Mouse (Mus musculus): ENCODE results near the gene Utp20. TPM values are rescaled to one million over a fixed set of nuclear protein-coding genes. Genes with fewer than 3 reads are reported as not detected.

The Utp20 gene
- polyA plus RNA-seq, 1 experiment from 2014 or later, result 13.3 TPM

GRCm38 (mm10) chr10:88719618-88720017, 107.0 kb downstream of the Utp20 start:
- Histone ChIP-seq H3K36me3 (ENCODE audit: control insufficient read depth, insufficient read depth, low read length) (no peaks in the 10 kb centered on the region), H3K27me3 (ENCODE audit: control insufficient read depth, insufficient read depth, low read length) (no peaks in the 10 kb centered on the region), H3K27ac (ENCODE audit: low read depth, low read length) (no peak overlapping the region), H3K4me2 (no peak overlapping the region), H3K9ac (ENCODE audit: low read depth, low read length) (no peak overlapping the region), H3K4me1 (ENCODE audit: control insufficient read depth, insufficient read depth, low read length) (no peaks in the 10 kb centered on the region), H3K4me3 (ENCODE audit: low read depth, low read length) (no peak overlapping the region), H3K9me3 (replicated peaks; ENCODE audit: control insufficient read depth, low read length) (no peaks in the 10 kb centered on the region)
- 70% methylated on average over 1 of the region's 1 CpGs for whole genome bisulfite sequencing (ENCODE audit: insufficient replicate concordance)
- ATAC-seq (replicated peaks; ENCODE audit: insufficient number of reproducible peaks, low FRiP score, low TSS enrichment), result no peak

- Histone ChIP-seq H3K4me2 (no peak overlapping the region), H3K4me1 (ENCODE audit: control insufficient read depth, insufficient read depth, low read length) (no peaks in the 10 kb centered on the region), H3K36me3 (ENCODE audit: control insufficient read depth, insufficient read depth, low read length) (no peaks in the 10 kb centered on the region), H3K9me3 (replicated peaks; ENCODE audit: control insufficient read depth, low read length) (no peaks in the 10 kb centered on the region), H3K4me3 (ENCODE audit: low read depth, low read length) (no peak overlapping the region), H3K9ac (ENCODE audit: low read depth, low read length) (no peak overlapping the region), H3K27me3 (ENCODE audit: control insufficient read depth, insufficient read depth, low read length) (no peaks in the 10 kb centered on the region), H3K27ac (ENCODE audit: low read depth, low read length) (no peak overlapping the region)
- ATAC-seq (replicated peaks; ENCODE audit: insufficient number of reproducible peaks, low FRiP score, low TSS enrichment), result no peak
- WGBS (ENCODE audit: insufficient replicate concordance), result 39% methylated on average over 2 of the region's 2 CpGs
Measured at GRCm38 (mm10) chr10:88717756-88718025, 108.9 kb downstream of the Utp20 start.

- no peak overlapping the region for H3K27ac ChIP-seq (ENCODE audit: low read depth, low read length)
- WGBS (ENCODE audit: insufficient replicate concordance), result 51% methylated on average over 13 of the region's 13 CpGs
- no peaks in the 10 kb centered on the region for H3K9me3 ChIP-seq (replicated peaks; ENCODE audit: control insufficient read depth, low read length)
- no peaks in the 10 kb centered on the region for H3K27me3 ChIP-seq (ENCODE audit: control insufficient read depth, insufficient read depth, low read length)
- no peak overlapping the region for H3K9ac ChIP-seq (ENCODE audit: low read depth, low read length)
- no peak for ATAC-seq (replicated peaks; ENCODE audit: insufficient number of reproducible peaks, low FRiP score, low TSS enrichment)
- no peak overlapping the region for H3K4me3 ChIP-seq (ENCODE audit: low read depth, low read length)
- H3K4me2 ChIP-seq, result no peak overlapping the region
- H3K36me3 ChIP-seq (ENCODE audit: control insufficient read depth, insufficient read depth, low read length), result no peaks in the 10 kb centered on the region
- no peaks in the 10 kb centered on the region for H3K4me1 ChIP-seq (ENCODE audit: control insufficient read depth, insufficient read depth, low read length)
Measured at GRCm38 (mm10) chr10:88716986-88717755, 109.4 kb downstream of the Utp20 start.

GRCm38 (mm10) chr10:88715621-88716020, 111.0 kb downstream of the Utp20 start:
- no peaks in the 10 kb centered on the region for H3K36me3 ChIP-seq (ENCODE audit: control insufficient read depth, insufficient read depth, low read length)
- H3K9me3 ChIP-seq (replicated peaks; ENCODE audit: control insufficient read depth, low read length), result no peaks in the 10 kb centered on the region
- H3K4me3 ChIP-seq (ENCODE audit: low read depth, low read length), result no peak overlapping the region
- no peak overlapping the region for H3K27ac ChIP-seq (ENCODE audit: low read depth, low read length)
- no peak for ATAC-seq (replicated peaks; ENCODE audit: insufficient number of reproducible peaks, low FRiP score, low TSS enrichment)
- H3K4me2 ChIP-seq, result no peak overlapping the region
- H3K4me1 ChIP-seq (ENCODE audit: control insufficient read depth, insufficient read depth, low read length), result no peaks in the 10 kb centered on the region
- H3K9ac ChIP-seq (ENCODE audit: low read depth, low read length), result no peak overlapping the region
- 79% methylated on average over 6 of the region's 6 CpGs for WGBS (ENCODE audit: insufficient replicate concordance)
- H3K27me3 ChIP-seq (ENCODE audit: control insufficient read depth, insufficient read depth, low read length), result no peaks in the 10 kb centered on the region

- Histone ChIP-seq H3K9ac (ENCODE audit: low read depth, low read length) (no peak overlapping the region), H3K9me3 (replicated peaks; ENCODE audit: control insufficient read depth, low read length) (no peaks in the 10 kb centered on the region), H3K27me3 (ENCODE audit: control insufficient read depth, insufficient read depth, low read length) (no peaks in the 10 kb centered on the region), H3K36me3 (ENCODE audit: control insufficient read depth, insufficient read depth, low read length) (no peaks in the 10 kb centered on the region), H3K4me1 (ENCODE audit: control insufficient read depth, insufficient read depth, low read length) (no peaks in the 10 kb centered on the region), H3K27ac (ENCODE audit: low read depth, low read length) (no peak overlapping the region), H3K4me3 (ENCODE audit: low read depth, low read length) (no peak overlapping the region), H3K4me2 (no peak overlapping the region)
- 79% methylated on average over 4 of the region's 4 CpGs for WGBS (ENCODE audit: insufficient replicate concordance)
- ATAC-seq (replicated peaks; ENCODE audit: insufficient number of reproducible peaks, low FRiP score, low TSS enrichment), result no peak
Measured at GRCm38 (mm10) chr10:88714744-88715143, 111.9 kb downstream of the Utp20 start.

GRCm38 (mm10) chr10:88712359-88712758, 114.2 kb downstream of the Utp20 start:
- Histone ChIP-seq H3K27ac (ENCODE audit: low read depth, low read length) (no peak overlapping the region), H3K4me2 (no peak overlapping the region), H3K27me3 (ENCODE audit: control insufficient read depth, insufficient read depth, low read length) (no peaks in the 10 kb centered on the region), H3K9me3 (replicated peaks; ENCODE audit: control insufficient read depth, low read length) (no peaks in the 10 kb centered on the region), H3K4me3 (ENCODE audit: low read depth, low read length) (no peak overlapping the region), H3K4me1 (ENCODE audit: control insufficient read depth, insufficient read depth, low read length) (no peaks in the 10 kb centered on the region), H3K36me3 (ENCODE audit: control insufficient read depth, insufficient read depth, low read length) (no peaks in the 10 kb centered on the region), H3K9ac (ENCODE audit: low read depth, low read length) (no peak overlapping the region)
- 69% methylated on average over 6 of the region's 6 CpGs for WGBS (ENCODE audit: insufficient replicate concordance)
- no peak for ATAC-seq (replicated peaks; ENCODE audit: insufficient number of reproducible peaks, low FRiP score, low TSS enrichment)

GRCm38 (mm10) chr10:88708671-88709523, 117.7 kb downstream of the Utp20 start:
- 57% methylated on average over 10 of the region's 10 CpGs for WGBS (ENCODE audit: insufficient replicate concordance)
- Histone ChIP-seq H3K9ac (ENCODE audit: low read depth, low read length) (no peak overlapping the region), H3K27me3 (ENCODE audit: control insufficient read depth, insufficient read depth, low read length) (no peaks in the 10 kb centered on the region), H3K4me3 (ENCODE audit: low read depth, low read length) (no peak overlapping the region), H3K9me3 (replicated peaks; ENCODE audit: control insufficient read depth, low read length) (no peaks in the 10 kb centered on the region), H3K4me2 (no peak overlapping the region), H3K4me1 (ENCODE audit: control insufficient read depth, insufficient read depth, low read length) (no peaks in the 10 kb centered on the region), H3K36me3 (ENCODE audit: control insufficient read depth, insufficient read depth, low read length) (no peaks in the 10 kb centered on the region), H3K27ac (ENCODE audit: low read depth, low read length) (no peak overlapping the region)
- ATAC-seq (replicated peaks; ENCODE audit: insufficient number of reproducible peaks, low FRiP score, low TSS enrichment), result no peak

- Histone ChIP-seq H3K36me3 (ENCODE audit: control insufficient read depth, insufficient read depth, low read length) (no peaks in the 10 kb centered on the region), H3K9me3 (replicated peaks; ENCODE audit: control insufficient read depth, low read length) (no peaks in the 10 kb centered on the region), H3K27me3 (ENCODE audit: control insufficient read depth, insufficient read depth, low read length) (no peaks in the 10 kb centered on the region), H3K4me2 (no peak overlapping the region), H3K27ac (ENCODE audit: low read depth, low read length) (no peak overlapping the region), H3K4me1 (ENCODE audit: control insufficient read depth, insufficient read depth, low read length) (no peaks in the 10 kb centered on the region), H3K4me3 (ENCODE audit: low read depth, low read length) (no peak overlapping the region), H3K9ac (ENCODE audit: low read depth, low read length) (no peak overlapping the region)
- WGBS (ENCODE audit: insufficient replicate concordance), result 72% methylated on average over 6 of the region's 6 CpGs
- ATAC-seq (replicated peaks; ENCODE audit: insufficient number of reproducible peaks, low FRiP score, low TSS enrichment), result no peak
Measured at GRCm38 (mm10) chr10:88700938-88701337, 125.7 kb downstream of the Utp20 start.

All from heart, embryonic 11.5 days (tissue).